Mouse (Mus musculus) midbrain, embryonic 12.5 days (tissue): Measurements from ENCODE around the gene Crygs. TPM values are rescaled to one million over a fixed set of nuclear protein-coding genes. Genes with fewer than 3 reads are reported as not detected.

Source experiments
- ATAC-seq: fragments of 200-750 bp; cut with Nextera tagmentation; 2 replicates; pipeline ENCODE4 v1.8.0; 2017; ENCODE audit warnings: low read depth, moderate TSS enrichment, moderate library complexity; ENCODE audit not compliant: low FRiP score
- H3K27ac ChIP-seq: fragments of 300-500 bp; sonication (generic); replicated peaks from 2 replicates; pipeline ENCODE4 v1.5.1; 2016; ENCODE audit warnings: mild to moderate bottlenecking
- H3K27me3 ChIP-seq: fragments of 300-500 bp; sonication (generic); 2 replicates; pipeline ENCODE4 v1.6.1; 2016; ENCODE audit warnings: mild to moderate bottlenecking
- H3K36me3 ChIP-seq: fragments of 300-500 bp; sonication (generic); 2 replicates; pipeline ENCODE4 v1.6.1; 2016
- H3K4me1 ChIP-seq: fragments of 300-500 bp; sonication (generic); 2 replicates; pipeline ENCODE4 v1.6.1; 2016
- H3K4me2 ChIP-seq: fragments of 300-500 bp; sonication (generic); replicated peaks from 2 replicates; pipeline ENCODE4 v1.6.1; 2016; ENCODE audit warnings: mild to moderate bottlenecking, moderate library complexity
- H3K4me3 ChIP-seq: fragments of 300-500 bp; sonication (generic); 2 replicates; pipeline ENCODE4 v1.5.1; 2016; ENCODE audit warnings: mild to moderate bottlenecking
- H3K9ac ChIP-seq: fragments of 300-500 bp; sonication (generic); replicated peaks from 2 replicates; pipeline ENCODE4 v1.6.1; 2016; ENCODE audit warnings: mild to moderate bottlenecking, moderate library complexity
- H3K9me3 ChIP-seq: fragments of 300-500 bp; sonication (generic); 2 replicates; pipeline ENCODE4 v1.6.1; 2016; ENCODE audit warnings: mild to moderate bottlenecking
- WGBS: fragments of 180-500 bp; shearing (Covaris S2); methylation state at CpG from one replicate; pipeline ENCODE4 v1.1.7; 2016; 5-methylcytosine and 5-hydroxymethylcytosine counted together
- polyA plus RNA-seq: library from polyadenylated mRNA; unstranded; fragments of >200 nt; fragmentation: Nextera tagmentation; extraction: Ambion mirVana; gene quantifications from 2 replicates; pipeline ENCODE4 v1.2.1, GENCODE M21; 2016

Crygs gene
- polyA plus RNA-seq, result not detected in 2 replicates

GRCm38 (mm10) chr16:22811477-22811876 lies at the start of gene Crygs:
Gene Crygs (minus strand): TSS chr16:22811577.
- Histone ChIP-seq H3K36me3 (peaks cover 9% of the 10 kb centered on the region; the same call in 1 of the 2 replicates), H3K27ac (no peak within 1 kb of the TSS), H3K4me2 (no peak within 1 kb of the TSS), H3K4me3 (no peak within 1 kb of the TSS), H3K9ac (no peak within 1 kb of the TSS), H3K9me3 (no peaks in the 10 kb centered on the region), H3K27me3 (peaks cover 22% of the 10 kb centered on the region), H3K4me1 (no peaks in the 10 kb centered on the region)
- ATAC-seq, result no peak
- 54% methylated on average over 2 of the region's 2 CpGs for WGBS

- Histone ChIP-seq H3K36me3 (peaks cover 7% of the 10 kb centered on the region; the same call in 1 of the 2 replicates), H3K4me1 (peaks cover 16% of the 10 kb centered on the region), H3K27ac (peak within 1 kb of the TSS; percentile 49; the same call in 1 of the 2 replicates), H3K4me2 (peak within 1 kb of the TSS; percentile 93), H3K9ac (peak within 1 kb of the TSS; percentile 91), H3K27me3 (no peaks in the 10 kb centered on the region), H3K9me3 (no peaks in the 10 kb centered on the region), H3K4me3 (peak within 1 kb of the TSS; percentile 86)
- WGBS, result under 1% methylated on average over 62 of the region's 62 CpGs
- ATAC-seq, result peak; percentile 100
Measured at GRCm38 (mm10) chr16:22857431-22858113, 46.2 kb upstream of the Crygs start, which contains the start of the genes Tbccd1 and Dnajb11. Gene Tbccd1 (minus strand): TSS chr16:22857669. Gene Dnajb11 (plus strand): TSS chr16:22857845.

GRCm38 (mm10) chr16:22856773-22857172 lies 45.4 kb upstream of the Crygs start:
- ATAC-seq, result no peak

GRCm38 (mm10) chr16:22852709-22853108 lies 41.3 kb upstream of the Crygs start:
- Histone ChIP-seq H3K27me3 (no peaks in the 10 kb centered on the region), H3K9ac (no peak overlapping the region), H3K4me3 (no peak overlapping the region), H3K9me3 (no peaks in the 10 kb centered on the region), H3K36me3 (0 out of 2 replicates have a peak, but pooled peaks cover 5% of the 10 kb centered on the region), H3K27ac (no peak overlapping the region), H3K4me1 (peaks cover 5% of the 10 kb centered on the region), H3K4me2 (no peak overlapping the region)
- no peak for ATAC-seq
- 94% methylated on average over 4 of the region's 4 CpGs for WGBS

More at GRCm38 (mm10) chr16:22856773-22857172, 45.4 kb upstream of the Crygs start:
- Histone ChIP-seq H3K4me2 (peak overlapping the region; percentile 93), H3K27ac (no peak overlapping the region), H3K4me1 (peaks cover 16% of the 10 kb centered on the region), H3K36me3 (0 out of 2 replicates have a peak, but pooled peaks cover 5% of the 10 kb centered on the region), H3K9ac (peak overlapping the region; percentile 37), H3K27me3 (no peaks in the 10 kb centered on the region), H3K4me3 (peak overlapping the region; percentile 86), H3K9me3 (no peaks in the 10 kb centered on the region)
- WGBS, result 19% methylated on average over 9 of the region's 9 CpGs

- no peak for ATAC-seq
- Histone ChIP-seq H3K27ac (no peak overlapping the region), H3K4me2 (no peak overlapping the region), H3K36me3 (0 out of 2 replicates have a peak, but pooled peaks cover 5% of the 10 kb centered on the region), H3K4me1 (peaks cover 5% of the 10 kb centered on the region; the same call in 1 of the 2 replicates), H3K4me3 (no peak overlapping the region), H3K27me3 (no peaks in the 10 kb centered on the region), H3K9ac (no peak overlapping the region), H3K9me3 (no peaks in the 10 kb centered on the region)
- 94% methylated on average over 1 of the region's 1 CpGs for WGBS
Measured at GRCm38 (mm10) chr16:22848331-22848730, 37.0 kb upstream of the Crygs start.

GRCm38 (mm10) chr16:22847686-22848085 lies 36.3 kb upstream of the Crygs start:
- Histone ChIP-seq H3K36me3 (no peaks in the 10 kb centered on the region), H3K27me3 (no peaks in the 10 kb centered on the region), H3K4me2 (no peak overlapping the region), H3K27ac (no peak overlapping the region), H3K4me1 (peaks cover 5% of the 10 kb centered on the region; the same call in 1 of the 2 replicates), H3K9me3 (no peaks in the 10 kb centered on the region), H3K4me3 (no peak overlapping the region), H3K9ac (no peak overlapping the region)
- WGBS, result 88% methylated on average over 1 of the region's 1 CpGs
- no peak for ATAC-seq

GRCm38 (mm10) chr16:22845481-22845880 lies 34.1 kb upstream of the Crygs start:
- Histone ChIP-seq H3K36me3 (peaks cover 8% of the 10 kb centered on the region; the same call in 1 of the 2 replicates), H3K4me2 (no peak overlapping the region), H3K4me1 (peaks cover 5% of the 10 kb centered on the region; the same call in 1 of the 2 replicates), H3K27me3 (no peaks in the 10 kb centered on the region), H3K9ac (no peak overlapping the region), H3K4me3 (no peak overlapping the region), H3K27ac (no peak overlapping the region), H3K9me3 (no peaks in the 10 kb centered on the region)
- 90% methylated on average over 4 of the region's 4 CpGs for WGBS
- no peak for ATAC-seq

- Histone ChIP-seq H3K4me2 (peak overlapping the region; percentile 76), H3K27ac (no peak overlapping the region), H3K27me3 (no peaks in the 10 kb centered on the region), H3K4me3 (peak overlapping the region; percentile 51), H3K36me3 (peaks cover 12% of the 10 kb centered on the region; the same call in 1 of the 2 replicates), H3K9me3 (no peaks in the 10 kb centered on the region), H3K4me1 (peaks cover 5% of the 10 kb centered on the region; the same call in 1 of the 2 replicates), H3K9ac (0 out of 2 replicates have a peak overlapping the region, but pooled peaks have one; percentile 58)
- 74% methylated on average over 5 of the region's 5 CpGs for WGBS
- no peak for ATAC-seq
Measured at GRCm38 (mm10) chr16:22844834-22845233, 33.5 kb upstream of the Crygs start.

GRCm38 (mm10) chr16:22844061-22844801 lies 32.9 kb upstream of the Crygs start:
- H3K4me2 ChIP-seq, result peak overlapping the region; percentile 76
- peak overlapping the region; percentile 58 for H3K9ac ChIP-seq
- H3K27me3 ChIP-seq, result no peaks in the 10 kb centered on the region
- H3K27ac ChIP-seq, result no peak overlapping the region
- H3K36me3 ChIP-seq, result peaks cover 13% of the 10 kb centered on the region; the same call in 1 of the 2 replicates
- peaks cover 5% of the 10 kb centered on the region; the same call in 1 of the 2 replicates for H3K4me1 ChIP-seq
- 8% methylated on average over 26 of the region's 26 CpGs for WGBS
- ATAC-seq, result peak; percentile 94
- H3K9me3 ChIP-seq, result no peaks in the 10 kb centered on the region
- peak overlapping the region; percentile 51 for H3K4me3 ChIP-seq

- H3K9me3 ChIP-seq, result no peaks in the 10 kb centered on the region
- peaks cover 5% of the 10 kb centered on the region; the same call in 1 of the 2 replicates for H3K4me1 ChIP-seq
- no peak overlapping the region for H3K4me3 ChIP-seq
- WGBS, result 91% methylated on average over 5 of the region's 5 CpGs
- no peaks in the 10 kb centered on the region for H3K27me3 ChIP-seq
- no peak overlapping the region for H3K9ac ChIP-seq
- no peak overlapping the region for H3K27ac ChIP-seq
- ATAC-seq, result no peak
- H3K4me2 ChIP-seq, result no peak overlapping the region
- peaks cover 21% of the 10 kb centered on the region; the same call in 1 of the 2 replicates for H3K36me3 ChIP-seq
Measured at GRCm38 (mm10) chr16:22842871-22843270, 31.5 kb upstream of the Crygs start.

GRCm38 (mm10) chr16:22839146-22839857 lies 27.9 kb upstream of the Crygs start:
- Histone ChIP-seq H3K9me3 (no peaks in the 10 kb centered on the region), H3K4me3 (no peak overlapping the region), H3K27ac (no peak overlapping the region), H3K9ac (no peak overlapping the region), H3K4me1 (no peaks in the 10 kb centered on the region), H3K4me2 (no peak overlapping the region), H3K27me3 (no peaks in the 10 kb centered on the region), H3K36me3 (peaks cover 21% of the 10 kb centered on the region; the same call in 1 of the 2 replicates)
- WGBS, result 91% methylated on average over 3 of the region's 3 CpGs
- no peak for ATAC-seq
